Mouse (Mus musculus): ENCODE data around the gene Gucy2d. TPM values are rescaled to one million over a fixed set of nuclear protein-coding genes. Genes with fewer than 3 reads are reported as not detected.

Gucy2d gene
- polyA plus RNA-seq, 1 experiment from 2014 or later: not detected

DNA sequence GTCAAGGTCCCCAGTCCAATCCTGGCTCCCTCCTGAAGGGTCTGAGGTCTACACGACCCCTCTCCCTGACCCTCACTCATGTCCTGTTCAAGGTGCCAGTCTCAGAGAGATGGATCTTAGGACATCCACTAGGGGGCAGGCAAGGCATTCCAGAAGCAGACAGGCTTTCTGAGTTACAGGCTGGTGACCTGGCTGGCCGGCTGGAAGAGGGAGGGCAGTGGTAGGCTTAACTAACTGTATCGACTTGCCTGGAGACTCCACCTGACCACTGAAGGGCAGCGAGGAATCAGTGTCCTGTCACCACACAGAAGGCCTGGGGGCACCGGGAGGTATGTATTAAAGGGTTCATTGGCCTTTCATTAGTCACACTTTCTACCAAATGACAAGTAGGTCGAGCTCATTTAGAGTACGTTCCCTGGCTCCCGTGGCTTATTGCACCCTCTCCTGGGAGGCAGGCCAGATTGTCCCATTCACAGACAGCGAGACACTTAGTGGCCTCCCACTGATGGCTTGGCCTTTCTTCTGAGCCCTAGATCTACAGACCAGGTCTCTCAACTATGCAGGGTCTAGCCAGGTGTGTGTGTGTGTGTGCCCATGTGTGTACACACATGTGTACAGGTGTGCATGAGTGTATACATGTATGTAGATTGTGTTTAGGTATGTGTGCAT lies 41.0 kb downstream of the Gucy2d start:
- Histone ChIP-seq H3K4me1 (ENCODE audit: control insufficient read depth, insufficient read depth, low read length) (no peaks in the 10 kb centered on the region; the same call in 1 of the 2 replicates), H3K27me3 (ENCODE audit: control insufficient read depth, insufficient read depth, low read length) (no peaks in the 10 kb centered on the region), H3K36me3 (replicated peaks; ENCODE audit: control insufficient read depth, insufficient read depth, low read depth, low read length) (no peaks in the 10 kb centered on the region), H3K27ac (replicated peaks; ENCODE audit: low read depth, low read length) (no peak overlapping the region), H3K4me2 (ENCODE audit: low read depth, low read length) (no peak overlapping the region), H3K9me3 (replicated peaks; ENCODE audit: control insufficient read depth, low read length) (no peaks in the 10 kb centered on the region), H3K4me3 (ENCODE audit: low read depth, low read length) (no peak overlapping the region), H3K9ac (replicated peaks; ENCODE audit: low read length) (no peak overlapping the region)
- DNase-seq (ENCODE audit: low spot score): peak; percentile 86
- peak; percentile 61; the same call in 1 of the 2 replicates for ATAC-seq (replicated peaks; ENCODE audit: insufficient number of reproducible peaks, low FRiP score, low TSS enrichment, low read depth)
- WGBS: 26% methylated on average over 9 of the region's 9 CpGs

DNA sequence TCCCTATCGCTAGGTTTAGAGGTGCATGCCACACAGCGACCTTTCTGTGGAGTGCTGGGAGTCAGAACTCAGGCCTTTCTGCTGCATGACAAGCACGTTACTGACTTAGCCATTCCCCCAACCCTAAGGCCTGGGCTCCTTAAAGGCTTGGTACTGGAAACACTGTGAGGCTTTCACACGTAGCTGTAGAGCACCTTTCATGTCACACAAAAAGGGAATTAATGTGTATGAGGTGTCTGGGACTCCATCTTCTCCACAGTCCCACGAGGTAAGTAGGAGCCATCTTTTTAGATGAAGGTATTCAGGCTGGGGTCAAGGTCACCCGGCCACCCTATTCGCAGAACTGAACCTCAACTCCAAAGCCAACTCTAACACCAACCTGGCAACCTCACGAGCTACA lies 41.6 kb downstream of the Gucy2d start:
- H3K4me3 ChIP-seq (ENCODE audit: low read depth, low read length): no peak overlapping the region
- no peaks in the 10 kb centered on the region for H3K27me3 ChIP-seq (ENCODE audit: control insufficient read depth, insufficient read depth, low read length)
- ATAC-seq (replicated peaks; ENCODE audit: insufficient number of reproducible peaks, low FRiP score, low TSS enrichment, low read depth): no peak
- DNase-seq (ENCODE audit: low spot score): no peak
- no peaks in the 10 kb centered on the region for H3K9me3 ChIP-seq (replicated peaks; ENCODE audit: control insufficient read depth, low read length)
- no peaks in the 10 kb centered on the region for H3K36me3 ChIP-seq (replicated peaks; ENCODE audit: control insufficient read depth, insufficient read depth, low read depth, low read length)
- H3K4me2 ChIP-seq (ENCODE audit: low read depth, low read length): no peak overlapping the region
- H3K27ac ChIP-seq (replicated peaks; ENCODE audit: low read depth, low read length): no peak overlapping the region
- WGBS: 84% methylated on average over 8 of the region's 8 CpGs
- peaks cover 2% of the 10 kb centered on the region; the same call in 1 of the 2 replicates for H3K4me1 ChIP-seq (ENCODE audit: control insufficient read depth, insufficient read depth, low read length)
- H3K9ac ChIP-seq (replicated peaks; ENCODE audit: low read length): no peak overlapping the region

DNA sequence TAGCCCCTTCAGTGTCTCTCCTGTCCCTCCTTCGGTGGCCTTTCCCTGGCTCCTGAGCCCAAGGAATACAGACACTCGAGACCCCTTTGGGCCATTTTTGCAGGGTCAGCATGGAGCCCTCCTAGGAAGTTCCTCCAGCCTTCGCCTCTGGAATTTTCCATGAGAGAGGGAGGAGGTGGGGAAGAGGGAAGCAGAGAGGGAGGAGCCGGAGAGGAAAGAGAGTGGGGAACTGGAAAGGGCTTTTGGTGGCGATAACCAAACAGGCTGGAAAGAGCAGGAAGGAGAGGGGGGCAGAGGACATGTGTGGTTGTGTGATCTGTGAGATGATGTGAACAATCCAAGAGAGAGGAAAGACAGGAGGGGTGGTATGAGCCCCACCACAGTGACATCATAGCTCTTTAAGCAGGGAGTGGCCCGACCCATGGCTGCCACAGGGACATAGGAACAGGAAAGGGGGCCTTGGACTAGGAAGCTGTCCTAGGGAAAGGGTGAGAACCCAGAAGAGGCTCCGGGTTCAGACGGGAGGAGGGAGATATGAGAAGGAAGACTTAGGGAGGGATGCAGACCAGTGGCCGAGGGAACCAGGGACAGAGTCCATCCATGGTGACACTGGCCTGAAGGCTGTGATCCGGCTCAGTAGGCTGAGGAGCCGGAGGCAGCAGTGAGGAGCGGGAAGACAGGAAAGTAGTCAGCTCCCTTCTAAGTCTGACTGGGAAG lies 42.5 kb downstream of the Gucy2d start:
- H3K36me3 ChIP-seq (replicated peaks; ENCODE audit: control insufficient read depth, insufficient read depth, low read depth, low read length): no peaks in the 10 kb centered on the region
- no peak overlapping the region for H3K4me2 ChIP-seq (ENCODE audit: low read depth, low read length)
- DNase-seq (ENCODE audit: low spot score): no peak
- H3K9ac ChIP-seq (replicated peaks; ENCODE audit: low read length): peak overlapping the region; percentile 15; the same call in 1 of the 2 replicates
- no peak overlapping the region for H3K27ac ChIP-seq (replicated peaks; ENCODE audit: low read depth, low read length)
- H3K9me3 ChIP-seq (replicated peaks; ENCODE audit: control insufficient read depth, low read length): no peaks in the 10 kb centered on the region
- no peaks in the 10 kb centered on the region for H3K27me3 ChIP-seq (ENCODE audit: control insufficient read depth, insufficient read depth, low read length)
- ATAC-seq (replicated peaks; ENCODE audit: insufficient number of reproducible peaks, low FRiP score, low TSS enrichment, low read depth): no peak
- WGBS: 52% methylated on average over 12 of the region's 12 CpGs
- H3K4me3 ChIP-seq (ENCODE audit: low read depth, low read length): no peak overlapping the region
- peaks cover 2% of the 10 kb centered on the region; the same call in 1 of the 2 replicates for H3K4me1 ChIP-seq (ENCODE audit: control insufficient read depth, insufficient read depth, low read length)

DNA sequence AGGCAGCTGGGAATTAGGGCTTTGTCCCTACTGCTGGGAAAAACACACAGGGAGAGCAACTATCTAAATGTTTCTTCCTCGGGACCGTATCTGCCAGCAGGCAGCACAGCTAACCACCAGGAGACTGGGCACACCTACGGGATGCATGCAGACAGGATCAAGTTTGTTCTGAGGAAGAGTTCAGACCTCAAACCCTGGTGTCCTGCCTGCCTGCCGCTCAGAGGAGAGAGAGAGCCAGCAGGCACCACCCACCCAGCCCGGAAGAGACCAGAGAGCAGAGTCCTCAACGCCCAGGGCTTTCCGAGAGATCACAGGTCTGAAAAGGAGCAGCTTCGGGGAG lies 43.0 kb downstream of the Gucy2d start:
- peak overlapping the region; percentile 19; the same call in 1 of the 2 replicates for H3K9ac ChIP-seq (replicated peaks; ENCODE audit: low read length)
- no peaks in the 10 kb centered on the region for H3K36me3 ChIP-seq (replicated peaks; ENCODE audit: control insufficient read depth, insufficient read depth, low read depth, low read length)
- WGBS: 34% methylated on average over 8 of the region's 8 CpGs
- H3K27ac ChIP-seq (replicated peaks; ENCODE audit: low read depth, low read length): no peak overlapping the region
- no peaks in the 10 kb centered on the region for H3K27me3 ChIP-seq (ENCODE audit: control insufficient read depth, insufficient read depth, low read length)
- H3K4me1 ChIP-seq (ENCODE audit: control insufficient read depth, insufficient read depth, low read length): peaks cover 2% of the 10 kb centered on the region; the same call in 1 of the 2 replicates
- ATAC-seq (replicated peaks; ENCODE audit: insufficient number of reproducible peaks, low FRiP score, low TSS enrichment, low read depth): no peak
- H3K4me2 ChIP-seq (ENCODE audit: low read depth, low read length): no peak overlapping the region
- no peaks in the 10 kb centered on the region for H3K9me3 ChIP-seq (replicated peaks; ENCODE audit: control insufficient read depth, low read length)
- DNase-seq (ENCODE audit: low spot score): no peak
- H3K4me3 ChIP-seq (ENCODE audit: low read depth, low read length): no peak overlapping the region

DNA sequence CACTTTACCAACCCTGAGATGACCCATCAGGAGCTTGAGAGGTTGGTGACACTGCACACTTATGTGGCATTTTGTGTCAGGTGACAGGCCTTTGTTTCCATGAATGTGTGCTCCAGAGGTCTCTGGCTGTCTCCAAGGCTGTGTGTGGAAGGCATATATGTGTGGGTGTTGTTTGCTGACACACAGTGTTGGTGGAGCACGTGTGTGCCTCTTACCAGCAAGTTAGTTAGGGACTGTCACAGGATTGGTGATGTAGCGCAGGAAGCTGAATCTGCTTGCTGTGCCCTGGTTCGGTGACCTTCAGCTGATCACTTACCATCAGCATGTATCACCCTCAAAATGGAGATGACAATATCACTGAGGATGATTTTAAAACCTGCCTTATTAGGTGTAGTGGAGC lies 44.7 kb downstream of the Gucy2d start:
- peaks cover 4% of the 10 kb centered on the region; the same call in 1 of the 2 replicates for H3K4me1 ChIP-seq (ENCODE audit: control insufficient read depth, insufficient read depth, low read length)
- H3K36me3 ChIP-seq (replicated peaks; ENCODE audit: control insufficient read depth, insufficient read depth, low read depth, low read length): no peaks in the 10 kb centered on the region
- no peak overlapping the region for H3K27ac ChIP-seq (replicated peaks; ENCODE audit: low read depth, low read length)
- 86% methylated on average over 3 of the region's 3 CpGs for WGBS
- DNase-seq (ENCODE audit: low spot score) (no peak), ATAC-seq (replicated peaks; ENCODE audit: insufficient number of reproducible peaks, low FRiP score, low TSS enrichment, low read depth) (no peak)
- H3K4me2 ChIP-seq (ENCODE audit: low read depth, low read length): no peak overlapping the region
- no peak overlapping the region for H3K9ac ChIP-seq (replicated peaks; ENCODE audit: low read length)
- no peaks in the 10 kb centered on the region for H3K27me3 ChIP-seq (ENCODE audit: control insufficient read depth, insufficient read depth, low read length)
- H3K4me3 ChIP-seq (ENCODE audit: low read depth, low read length): no peak overlapping the region
- H3K9me3 ChIP-seq (replicated peaks; ENCODE audit: control insufficient read depth, low read length): no peaks in the 10 kb centered on the region

DNA sequence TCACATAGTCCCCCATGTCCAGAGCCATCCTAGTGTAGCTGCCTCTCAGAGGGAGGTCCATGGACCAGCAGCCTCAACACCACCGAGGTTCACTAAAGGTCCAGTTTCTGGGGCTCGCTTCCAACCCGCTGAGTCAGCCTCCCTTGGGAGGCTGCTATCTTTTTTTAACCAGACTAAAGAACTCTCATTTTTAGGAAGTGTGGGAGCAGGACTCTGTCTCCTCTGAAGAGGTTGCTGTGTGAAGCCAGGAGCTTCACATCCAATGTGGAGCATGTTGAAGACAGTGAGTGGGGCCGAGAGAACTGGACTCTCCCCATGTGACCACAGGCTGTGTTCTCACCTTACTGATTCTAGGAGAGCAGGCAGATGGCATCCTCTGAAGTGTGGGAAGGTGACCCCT lies 45.3 kb downstream of the Gucy2d start:
- no peaks in the 10 kb centered on the region for H3K9me3 ChIP-seq (replicated peaks; ENCODE audit: control insufficient read depth, low read length)
- no peak overlapping the region for H3K9ac ChIP-seq (replicated peaks; ENCODE audit: low read length)
- ATAC-seq (replicated peaks; ENCODE audit: insufficient number of reproducible peaks, low FRiP score, low TSS enrichment, low read depth) (no peak), DNase-seq (ENCODE audit: low spot score) (no peak)
- no peaks in the 10 kb centered on the region for H3K36me3 ChIP-seq (replicated peaks; ENCODE audit: control insufficient read depth, insufficient read depth, low read depth, low read length)
- peaks cover 4% of the 10 kb centered on the region; the same call in 1 of the 2 replicates for H3K4me1 ChIP-seq (ENCODE audit: control insufficient read depth, insufficient read depth, low read length)
- H3K27ac ChIP-seq (replicated peaks; ENCODE audit: low read depth, low read length): no peak overlapping the region
- 78% methylated on average over 4 of the region's 4 CpGs for WGBS
- H3K4me2 ChIP-seq (ENCODE audit: low read depth, low read length): no peak overlapping the region
- H3K4me3 ChIP-seq (ENCODE audit: low read depth, low read length): no peak overlapping the region
- H3K27me3 ChIP-seq (ENCODE audit: control insufficient read depth, insufficient read depth, low read length): no peaks in the 10 kb centered on the region; the same call in 1 of the 2 replicates

DNA sequence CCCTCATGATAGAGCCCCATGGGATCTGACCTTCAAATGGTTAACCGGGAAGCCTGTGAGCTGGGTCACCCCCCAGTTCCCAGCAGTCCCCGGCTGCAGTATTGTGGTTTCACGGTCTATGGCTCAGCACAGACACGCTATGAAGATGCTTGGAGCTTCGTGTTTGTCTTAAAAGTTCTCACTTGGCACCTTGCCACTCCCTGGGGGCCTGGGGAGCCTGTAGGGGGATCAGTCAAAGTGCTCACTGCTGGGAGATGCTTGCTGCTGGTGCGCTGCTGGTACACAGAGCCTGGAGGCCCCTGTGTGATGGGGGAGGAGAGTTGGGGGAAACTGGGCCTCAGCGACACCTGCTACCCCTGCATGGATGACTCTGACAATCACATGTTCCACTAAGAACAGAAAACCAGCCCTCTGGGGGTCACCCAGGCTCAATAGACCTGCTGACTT lies 46.3 kb downstream of the Gucy2d start:
- ATAC-seq (replicated peaks; ENCODE audit: insufficient number of reproducible peaks, low FRiP score, low TSS enrichment, low read depth) (no peak), DNase-seq (ENCODE audit: low spot score) (no peak)
- Histone ChIP-seq H3K9me3 (replicated peaks; ENCODE audit: control insufficient read depth, low read length) (no peaks in the 10 kb centered on the region), H3K4me2 (ENCODE audit: low read depth, low read length) (no peak overlapping the region), H3K4me1 (ENCODE audit: control insufficient read depth, insufficient read depth, low read length) (peaks cover 4% of the 10 kb centered on the region; the same call in 1 of the 2 replicates), H3K27me3 (ENCODE audit: control insufficient read depth, insufficient read depth, low read length) (no peaks in the 10 kb centered on the region; the same call in 1 of the 2 replicates), H3K9ac (replicated peaks; ENCODE audit: low read length) (no peak overlapping the region), H3K4me3 (ENCODE audit: low read depth, low read length) (no peak overlapping the region), H3K27ac (replicated peaks; ENCODE audit: low read depth, low read length) (no peak overlapping the region), H3K36me3 (replicated peaks; ENCODE audit: control insufficient read depth, insufficient read depth, low read depth, low read length) (no peaks in the 10 kb centered on the region)
- WGBS: 75% methylated on average over 7 of the region's 7 CpGs
